Mouse (Mus musculus) lung, postnatal 0 days (tissue): Measurements from ENCODE around the gene Ngb. TPM values are rescaled to one million over a fixed set of nuclear protein-coding genes. Genes with fewer than 3 reads are reported as not detected.

ENCODE experiments used
- ATAC-seq: fragments of 200-750 bp; cut with Nextera tagmentation; 2 replicates; pipeline ENCODE4 v1.8.0; 2017; ENCODE audit warnings: moderate library complexity
- DNase-seq: peaks from one replicate; pipeline ENCODE4 v3.0.0-alpha.2; 2016; ENCODE audit warnings: low spot score
- H3K27ac ChIP-seq: fragments of 300-500 bp; sonication (generic); 2 replicates; pipeline ENCODE4 v1.5.1; 2014; ENCODE audit warnings: antibody characterized with exemption, mild to moderate bottlenecking, low read length, mixed read lengths
- H3K27me3 ChIP-seq: fragments of 300-500 bp; sonication (generic); replicated peaks from 2 replicates; pipeline ENCODE4 v1.6.1; 2014; ENCODE audit warnings: low read length, mixed read lengths; ENCODE audit not compliant: insufficient read depth
- H3K36me3 ChIP-seq: fragments of 300-500 bp; sonication (generic); 2 replicates; pipeline ENCODE4 v1.6.1; 2014; ENCODE audit warnings: low read length, mixed read lengths; ENCODE audit not compliant: insufficient read depth
- H3K4me1 ChIP-seq: fragments of 300-500 bp; sonication (generic); 2 replicates; pipeline ENCODE4 v1.6.1; 2014; ENCODE audit warnings: antibody characterized with exemption, low read depth, low read length, mixed read lengths; ENCODE audit not compliant: insufficient read depth
- H3K4me2 ChIP-seq: fragments of 300-500 bp; sonication (generic); replicated peaks from 2 replicates; pipeline ENCODE4 v1.6.1; 2014; ENCODE audit warnings: low read depth, mild to moderate bottlenecking, low read length, moderate library complexity, mixed read lengths
- H3K4me3 ChIP-seq: fragments of 300-500 bp; sonication (generic); 2 replicates; pipeline ENCODE4 v1.5.1; 2014; ENCODE audit warnings: low read depth, low read length
- H3K9ac ChIP-seq: fragments of 300-500 bp; sonication (generic); replicated peaks from 2 replicates; pipeline ENCODE4 v1.6.1; 2014; ENCODE audit warnings: low read depth, mild to moderate bottlenecking
- H3K9me3 ChIP-seq: fragments of 300-500 bp; sonication (generic); 2 replicates; pipeline ENCODE4 v1.6.1; 2016; ENCODE audit warnings: low read length, mixed read lengths
- CTCF ChIP-seq: IDR thresholded peaks from 2 replicates; pipeline ENCODE4 v1.5.1; 2016; ENCODE audit warnings: antibody characterized with exemption, mild to moderate bottlenecking
- EP300 ChIP-seq: IDR thresholded peaks from 2 replicates; pipeline ENCODE4 v1.6.1; 2016; ENCODE audit warnings: antibody characterized with exemption, mild to moderate bottlenecking, control low read depth
- WGBS: fragments of 180-500 bp; shearing (Covaris S2); extraction: QIAGEN DNeasy Blood & Tissue Kit; methylation state at CpG from one replicate; pipeline ENCODE4 v1.1.7; 2014; 5-methylcytosine and 5-hydroxymethylcytosine counted together
- polyA plus RNA-seq: library from polyadenylated mRNA; unstranded; fragments of >200 nt; fragmentation: Nextera tagmentation; extraction: Ambion mirVana; gene quantifications from 2 replicates; pipeline ENCODE4 v1.2.1, GENCODE M21; 2015

Gene Ngb
- polyA plus RNA-seq, 1 experiment from 2014 or later, result 3.0 TPM

- Histone ChIP-seq H3K27me3 (no peaks in the 10 kb centered on the region), H3K4me2 (no peak overlapping the region), H3K9ac (no peak overlapping the region), H3K27ac (no peak overlapping the region), H3K9me3 (no peaks in the 10 kb centered on the region), H3K36me3 (no peaks in the 10 kb centered on the region), H3K4me1 (no peaks in the 10 kb centered on the region), H3K4me3 (no peak overlapping the region)
- ATAC-seq, result no peak
- no peak for DNase-seq
- 49% methylated on average over 17 of the region's 17 CpGs for WGBS
- no peak for TF ChIP-seq EP300
- no peak for TF ChIP-seq CTCF
Observed at GRCm38 (mm10) chr12:87057066-87057465, 45.3 kb downstream of the Ngb start.

- WGBS, result 53% methylated on average over 7 of the region's 7 CpGs
- no peaks in the 10 kb centered on the region for H3K9me3 ChIP-seq
- H3K4me2 ChIP-seq, result no peak overlapping the region
- no peak overlapping the region for H3K4me3 ChIP-seq
- DNase-seq (no peak), ATAC-seq (no peak)
- no peak overlapping the region for H3K27ac ChIP-seq
- no peaks in the 10 kb centered on the region for H3K36me3 ChIP-seq
- TF ChIP-seq CTCF (no peak), EP300 (no peak)
- no peaks in the 10 kb centered on the region for H3K27me3 ChIP-seq
- no peaks in the 10 kb centered on the region for H3K4me1 ChIP-seq
- no peak overlapping the region for H3K9ac ChIP-seq
Observed at GRCm38 (mm10) chr12:87054873-87055272, 47.5 kb downstream of the Ngb start.

- no peak overlapping the region for H3K4me2 ChIP-seq
- H3K4me1 ChIP-seq, result no peaks in the 10 kb centered on the region
- no peaks in the 10 kb centered on the region for H3K27me3 ChIP-seq
- H3K36me3 ChIP-seq, result no peaks in the 10 kb centered on the region
- no peak overlapping the region for H3K27ac ChIP-seq
- DNase-seq, result peak; percentile 80
- H3K4me3 ChIP-seq, result no peak overlapping the region
- WGBS, result 27% methylated on average over 9 of the region's 16 CpGs
- TF ChIP-seq EP300 (no peak), CTCF (peak; percentile 88)
- H3K9ac ChIP-seq, result no peak overlapping the region
- H3K9me3 ChIP-seq, result no peaks in the 10 kb centered on the region
- no peak for ATAC-seq
Observed at GRCm38 (mm10) chr12:87052661-87053321, 49.5 kb downstream of the Ngb start.

- Histone ChIP-seq H3K27me3 (no peaks in the 10 kb centered on the region), H3K9ac (no peak overlapping the region), H3K27ac (no peak overlapping the region), H3K4me1 (no peaks in the 10 kb centered on the region), H3K9me3 (no peaks in the 10 kb centered on the region), H3K4me3 (no peak overlapping the region), H3K36me3 (no peaks in the 10 kb centered on the region), H3K4me2 (no peak overlapping the region)
- TF ChIP-seq EP300 (no peak), CTCF (no peak)
- WGBS, result 46% methylated on average over 3 of the region's 3 CpGs
- DNase-seq, result no peak
- ATAC-seq, result no peak
Observed at GRCm38 (mm10) chr12:87047536-87047935, 54.8 kb downstream of the Ngb start.

Other genes with a start within 250 kb of the Ngb start
- 39.5 and 49.1 TPM in 2 replicates for gene Irf2bpl, start 217.7 kb downstream of the Ngb start, polyA plus RNA-seq
- 12.5 and 14.8 TPM in 2 replicates for gene Cipc, start 155.5 kb downstream of the Ngb start, polyA plus RNA-seq
- gene Zdhhc22, start 112.1 kb downstream of the Ngb start, polyA plus RNA-seq, result 0.04 TPM in 1 of 2 replicates, not detected in the other
- gene Tmem63c, start 81.2 kb downstream of the Ngb start, polyA plus RNA-seq, result 0.11 and 0.12 TPM in 2 replicates
- 48.3 and 51.7 TPM in 2 replicates for gene Gstz1, start 44.6 kb upstream of the Ngb start, polyA plus RNA-seq
- gene Pomt2, start 45.4 kb upstream of the Ngb start, polyA plus RNA-seq, result 9.5 and 10.5 TPM in 2 replicates
- 1.3 and 1.4 TPM in 2 replicates for gene Samd15, start 97.2 kb upstream of the Ngb start, polyA plus RNA-seq
- gene Tmed8, start 97.9 kb upstream of the Ngb start, polyA plus RNA-seq, result 1.4 TPM in 2 replicates
- gene Noxred1, start 136.2 kb upstream of the Ngb start, polyA plus RNA-seq, result 0.18 and 0.29 TPM in 2 replicates
- 24.1 and 25.7 TPM in 2 replicates for gene Vipas39, start 163.7 kb upstream of the Ngb start, polyA plus RNA-seq
- 101 and 116 TPM in 2 replicates for gene Ahsa1, start 163.9 kb upstream of the Ngb start, polyA plus RNA-seq
- gene Ism2, start 197.2 kb upstream of the Ngb start, polyA plus RNA-seq, result 0.75 and 2.2 TPM in 2 replicates